Mouse (Mus musculus) CH12.LX (cell line): Measurements from ENCODE around the gene Cd5. TPM values are rescaled to one million over a fixed set of nuclear protein-coding genes. Genes with fewer than 3 reads are reported as not detected.
A peak's percentile ranks its signal among the peaks of the same experiment; 100 is the strongest.

Experiments used
- DNase-seq: peaks from one replicate; pipeline ENCODE4 v3.0.0-alpha.2; 2013; ENCODE audit errors: extremely low read depth
- H3K27ac ChIP-seq: 2 replicates; pipeline ENCODE4 v1.5.1; 2012; ENCODE audit warnings: low read depth, mild to moderate bottlenecking, control low read depth, moderate library complexity; ENCODE audit not compliant: insufficient read depth
- H3K27me3 ChIP-seq: replicated peaks from 2 replicates; pipeline ENCODE3; 2012; ENCODE audit warnings: inconsistent platforms
- H3K36me3 ChIP-seq, 2 experiments: replicated peaks in 1 of 2; 2 replicates each; pipeline versions ENCODE3 to v1.6.1; 2012; ENCODE audit warnings: inconsistent platforms in 1 of 2, low read length in 1 of 2, mild to moderate bottlenecking in 1 of 2, mixed read lengths in 1 of 2, moderate library complexity in 1 of 2; ENCODE audit not compliant: control insufficient read depth in 1 of 2, insufficient read depth in 1 of 2
- H3K4me1 ChIP-seq, 2 experiments: 2 replicates each; pipeline ENCODE4 v1.6.1; 2012; ENCODE audit warnings: inconsistent platforms in 1 of 2, moderate library complexity in 1 of 2; ENCODE audit not compliant: insufficient read depth in 2 of 2, control insufficient read depth in 1 of 2
- H3K4me2 ChIP-seq: 2 replicates; pipeline ENCODE4 v1.6.1; 2012; ENCODE audit warnings: low read depth, mild to moderate bottlenecking, control low read depth; ENCODE audit not compliant: poor library complexity, insufficient read depth, severe bottlenecking
- H3K4me3 ChIP-seq, 3 experiments: fragments of 150-350 bp in 1 of 3; sonication (generic) in 1 of 3; replicated peaks in 1 of 3; 2 replicates each; pipeline versions ENCODE3 to v1.5.1; 2011 to 2012; ENCODE audit warnings: low read depth in 2 of 3, low read length in 2 of 3, mild to moderate bottlenecking in 2 of 3, moderate library complexity in 2 of 3, control low read depth in 1 of 3, improper control_type of control experiment in 1 of 3, inconsistent platforms in 1 of 3, mixed read lengths in 1 of 3; ENCODE audit not compliant: poor library complexity in 1 of 3
- H3K79me2 ChIP-seq: replicated peaks from 2 replicates; pipeline ENCODE4 v1.6.1; 2012; ENCODE audit warnings: mild to moderate bottlenecking, moderate library complexity; ENCODE audit not compliant: control insufficient read depth, poor library complexity, insufficient read depth, severe bottlenecking; ENCODE audit errors: extremely low read depth
- H3K9ac ChIP-seq: 2 replicates; pipeline ENCODE4 v1.6.1; 2012; ENCODE audit warnings: low read depth, mild to moderate bottlenecking, control low read depth, moderate library complexity; ENCODE audit not compliant: insufficient read depth
- H3K9me3 ChIP-seq: replicated peaks from 2 replicates; pipeline ENCODE3; 2012; ENCODE audit warnings: low read length, inconsistent platforms, mixed read lengths
- BHLHE40 ChIP-seq: IDR thresholded peaks from 2 replicates; pipeline ENCODE4 v1.6.1; 2011; ENCODE audit warnings: mild to moderate bottlenecking, low read depth, low read length, improper control_type of control experiment
- CHD1 ChIP-seq: IDR thresholded peaks from 2 replicates; pipeline ENCODE4 v1.6.1; 2012; ENCODE audit warnings: low read depth, low read length, improper control_type of control experiment, inconsistent platforms
- CHD2 ChIP-seq: IDR thresholded peaks from 2 replicates; pipeline ENCODE4 v1.6.1; 2011; ENCODE audit warnings: low read length, improper control_type of control experiment
- CTCF ChIP-seq, 2 experiments: IDR thresholded peaks in 1 of 2; conservative IDR thresholded peaks in 1 of 2; 2 replicates each; pipeline ENCODE4 v1.5.1; 2011 to 2012; ENCODE audit warnings: low read depth in 2 of 2, low read length in 2 of 2, improper control_type of control experiment in 1 of 2, inconsistent platforms in 1 of 2, mild to moderate bottlenecking in 1 of 2, moderate library complexity in 1 of 2
- ELF1 ChIP-seq: IDR thresholded peaks from 2 replicates; pipeline ENCODE4 v1.6.1; 2014; ENCODE audit warnings: low read depth, mild to moderate bottlenecking, inconsistent platforms, low read length, improper control_type of control experiment
- EP300 ChIP-seq: IDR thresholded peaks from 2 replicates; pipeline ENCODE4 v1.6.1; 2011; ENCODE audit warnings: low read length, improper control_type of control experiment
- ETS1 ChIP-seq: conservative IDR thresholded peaks from 2 replicates; pipeline ENCODE4 v1.6.1; 2012; ENCODE audit warnings: low read depth, mild to moderate bottlenecking, inconsistent platforms, low read length, improper control_type of control experiment, moderate library complexity
- GABPA ChIP-seq: IDR thresholded peaks from 2 replicates; pipeline ENCODE4 v1.6.1; 2012; ENCODE audit warnings: low read depth, low read length, improper control_type of control experiment, inconsistent platforms; ENCODE audit not compliant: insufficient replicate concordance
- HCFC1 ChIP-seq: IDR thresholded peaks from 2 replicates; pipeline ENCODE4 v1.6.1; 2012; ENCODE audit warnings: low read depth, mild to moderate bottlenecking, inconsistent platforms, low read length, improper control_type of control experiment
- IRF4 ChIP-seq: IDR thresholded peaks from 2 replicates; pipeline ENCODE4 v1.6.1; 2014; ENCODE audit warnings: low read depth, mild to moderate bottlenecking, inconsistent platforms, low read length, improper control_type of control experiment
- JUND ChIP-seq: conservative IDR thresholded peaks from 2 replicates; pipeline ENCODE4 v1.6.1; 2011; ENCODE audit warnings: low read depth, low read length, improper control_type of control experiment
- KAT2A ChIP-seq: IDR thresholded peaks from 2 replicates; pipeline ENCODE4 v1.6.1; 2012; ENCODE audit warnings: low read length, improper control_type of control experiment, inconsistent platforms; ENCODE audit not compliant: insufficient replicate concordance
- MAFK ChIP-seq: IDR thresholded peaks from 2 replicates; pipeline ENCODE4 v1.6.1; 2011; ENCODE audit warnings: low read length, improper control_type of control experiment; ENCODE audit not compliant: insufficient replicate concordance
- MAX ChIP-seq: IDR thresholded peaks from 2 replicates; pipeline ENCODE4 v1.6.1; 2011; ENCODE audit warnings: low read length, improper control_type of control experiment
- MAZ ChIP-seq: IDR thresholded peaks from 2 replicates; pipeline ENCODE4 v1.6.1; 2012; ENCODE audit warnings: low read depth, mild to moderate bottlenecking, inconsistent platforms, low read length, improper control_type of control experiment, moderate library complexity
- MEF2A ChIP-seq: IDR thresholded peaks from 2 replicates; pipeline ENCODE4 v1.6.1; 2014; ENCODE audit warnings: low read depth, mild to moderate bottlenecking, inconsistent platforms, low read length, improper control_type of control experiment, borderline replicate concordance
- MXI1 ChIP-seq: IDR thresholded peaks from 2 replicates; pipeline ENCODE4 v1.6.1; 2011; ENCODE audit warnings: mild to moderate bottlenecking, low read depth, low read length, improper control_type of control experiment
- NELFE ChIP-seq: IDR thresholded peaks from 2 replicates; pipeline ENCODE4 v1.6.1; 2011; ENCODE audit warnings: low read depth, low read length, improper control_type of control experiment
- PAX5 ChIP-seq: IDR thresholded peaks from 2 replicates; pipeline ENCODE4 v1.6.1; 2012; ENCODE audit warnings: low read length, inconsistent platforms, mixed read lengths
- POLR2A ChIP-seq: IDR thresholded peaks from 2 replicates; pipeline ENCODE4 v1.6.1; 2011; ENCODE audit warnings: low read depth, mild to moderate bottlenecking, improper control_type of control experiment, low read length
- POLR2AphosphoS2 ChIP-seq: IDR thresholded peaks from 2 replicates; pipeline ENCODE4 v1.6.1; 2011; ENCODE audit warnings: low read depth, low read length, improper control_type of control experiment
- RAD21 ChIP-seq: IDR thresholded peaks from 2 replicates; pipeline ENCODE4 v1.6.1; 2011; ENCODE audit warnings: low read depth, mild to moderate bottlenecking, low read length, improper control_type of control experiment, moderate library complexity
- SIN3A ChIP-seq: IDR thresholded peaks from 2 replicates; pipeline ENCODE4 v1.6.1; 2012; ENCODE audit warnings: low read length, improper control_type of control experiment, inconsistent platforms
- SMC3 ChIP-seq: IDR thresholded peaks from 2 replicates; pipeline ENCODE4 v1.6.1; 2011; ENCODE audit warnings: low read depth, low read length, improper control_type of control experiment
- TBP ChIP-seq: conservative IDR thresholded peaks from 2 replicates; pipeline ENCODE4 v1.6.1; 2011; ENCODE audit warnings: low read depth, low read length, improper control_type of control experiment
- TCF12 ChIP-seq: IDR thresholded peaks from 2 replicates; pipeline ENCODE4 v1.6.1; 2014; ENCODE audit warnings: low read depth, mild to moderate bottlenecking, inconsistent platforms, low read length, improper control_type of control experiment
- USF1 ChIP-seq: IDR thresholded peaks from 2 replicates; pipeline ENCODE4 v1.6.1; 2014; ENCODE audit warnings: low read depth, mild to moderate bottlenecking, inconsistent platforms, low read length, improper control_type of control experiment
- USF2 ChIP-seq: conservative IDR thresholded peaks from 2 replicates; pipeline ENCODE4 v1.6.1; 2011; ENCODE audit warnings: low read depth, low read length, improper control_type of control experiment
- ZMIZ1 ChIP-seq: IDR thresholded peaks from 2 replicates; pipeline ENCODE4 v1.6.1; 2012; ENCODE audit warnings: low read depth, mild to moderate bottlenecking, inconsistent platforms, low read length, improper control_type of control experiment
- dilution Hi-C: fragments of 300-500 bp; cut with MboI; formaldehyde crosslinking; loops from 2 replicates; pipeline ENCODE4 v1.14.3; 2020; ENCODE audit warnings: low sequenced_read_pairs; ENCODE audit not compliant: extremely low pct_unique_long_range_greater_than_20kb, extremely low pct_ligation_motif_present
- in situ Hi-C: fragments of 300-500 bp; cut with MboI; formaldehyde crosslinking; loops from 3 replicates; pipeline ENCODE4 v1.14.3; 2019; ENCODE audit warnings: low sequenced_read_pairs, low pct_ligation_motif_present, low pct_unique_long_range_greater_than_20kb, mixed read lengths
- polyA plus RNA-seq: library from polyadenylated mRNA; unstranded; fragments of >175 nt; gene quantifications from 2 replicates; pipeline ENCODE4 v1.2.1, GENCODE M21; 2012; ENCODE audit warnings: low read depth; ENCODE audit not compliant: insufficient read length
- total RNA-seq, 2 experiments: library from RNA; depleted of rRNA; stranded (reverse); fragments of 300-350 nt in 1 of 2; fragments of >200 nt in 1 of 2; gene quantifications; 2 replicates each; pipeline ENCODE4 v1.2.3; 2012 to 2014

The Cd5 gene
- total and polyA plus RNA-seq, 3 experiments = 8.7 to 51.4 (median 17.7) TPM

- H3K36me3 ChIP-seq = peaks cover 0 to 17% of the 10 kb centered on the region in 2 experiments
- peak overlapping the region; percentile 67 for H3K9ac ChIP-seq
- peak; percentile 88 for DNase-seq
- H3K4me1 ChIP-seq = peaks cover 26 to 83% of the 10 kb centered on the region in 2 experiments
- peak overlapping the region; percentile 19 for H3K4me2 ChIP-seq
- dilution Hi-C loops (no loop called here), in situ Hi-C loops (no loop called here)
- peaks cover 35% of the 10 kb centered on the region for H3K79me2 ChIP-seq
- H3K4me3 ChIP-seq = peak overlapping the region; percentile 44 to 59 (median 55)
- no peaks in the 10 kb centered on the region for H3K9me3 ChIP-seq
- peak overlapping the region; percentile 96 for H3K27ac ChIP-seq
- H3K27me3 ChIP-seq = no peaks in the 10 kb centered on the region
- TF ChIP-seq GABPA (no peak), EP300 (no peak), JUND (no peak), KAT2A (no peak), ZMIZ1 (peak; percentile 79; the same call in 1 of the 2 replicates), MXI1 (peak; percentile 62; the same call in 1 of the 2 replicates), MAZ (peak; percentile 74; the same call in 1 of the 2 replicates), USF2 (peak; percentile 86), HCFC1 (peak; percentile 59), USF1 (peak; percentile 91), CHD1 (peak; percentile 58; the same call in 1 of the 2 replicates), RAD21 (peak; percentile 9), CHD2 (no peak), ELF1 (no peak), MAX (peak; percentile 83), MAFK (no peak), CTCF (conservative IDR thresholded peaks at IDR 0.05 in 1 of 2, IDR thresholded peaks at IDR 0.05 in 1 of 2; ENCODE audit: low read depth in 2 of 2, low read length in 2 of 2) (peak in 1 of 2 experiments; percentile 34; a peak in 2 of 4 replicates), IRF4 (0 out of 2 replicates have a peak, but pooled peaks have one; percentile 57), TBP (peak; percentile 71), ETS1 (0 out of 2 replicates have a peak, but pooled peaks have one; percentile 21), BHLHE40 (peak; percentile 37; the same call in 1 of the 2 replicates), TCF12 (peak; percentile 51), POLR2A (peak; percentile 79), SMC3 (0 out of 2 replicates have a peak, but pooled peaks have one; percentile 19), SIN3A (peak; percentile 75; the same call in 1 of the 2 replicates), POLR2AphosphoS2 (peak; percentile 59; the same call in 1 of the 2 replicates), NELFE (peak; percentile 53; the same call in 1 of the 2 replicates), MEF2A (0 out of 2 replicates have a peak, but pooled peaks have one; percentile 42), PAX5 (no peak)
Observed at GRCm38 (mm10) chr19:10747718-10748117, 8.9 kb upstream of the Cd5 start.
